Mouse (Mus musculus): ENCODE measurements around the gene Top2b. TPM values are rescaled to one million over a fixed set of nuclear protein-coding genes. Genes with fewer than 3 reads are reported as not detected.

Gene Top2b
- polyA plus RNA-seq, 2 experiments: 73.0 to 91.9 TPM

- Histone ChIP-seq H3K27ac (replicated peaks; ENCODE audit: low read depth, low read length) (no peak overlapping the region), H3K9me3 (ENCODE audit: control insufficient read depth, low read length) (no peaks in the 10 kb centered on the region), H3K36me3 (ENCODE audit: control insufficient read depth, insufficient read depth, low read length) (no peaks in the 10 kb centered on the region), H3K27me3 (ENCODE audit: control insufficient read depth, insufficient read depth, low read length) (no peaks in the 10 kb centered on the region), H3K4me2 (replicated peaks; ENCODE audit: low read depth, low read length, severe bottlenecking) (no peak overlapping the region), H3K4me1 (ENCODE audit: control insufficient read depth, insufficient read depth, low read length) (no peaks in the 10 kb centered on the region), H3K4me3 (replicated peaks; ENCODE audit: low read length) (no peak overlapping the region), H3K9ac (ENCODE audit: low read depth, low read length, severe bottlenecking) (no peak overlapping the region)
- ATAC-seq (ENCODE audit: low FRiP score, low read depth): no peak
- no peak for TF ChIP-seq POLR2A (IDR thresholded peaks at IDR 0.05; ENCODE audit: borderline replicate concordance, extremely low read depth, insufficient read depth, insufficient read length)
- WGBS: 82% methylated on average over 9 of the region's 9 CpGs
- DNase-seq (ENCODE audit: low spot score): no peak
These were observed 17.5 kb upstream of the Top2b start for GRCm38 (mm10) chr14:16347505-16347904.

GRCm38 (mm10) chr14:16359704-16360103 lies 5.3 kb upstream of the Top2b start:
- Histone ChIP-seq H3K4me3 (replicated peaks; ENCODE audit: low read length) (no peak overlapping the region), H3K4me1 (ENCODE audit: control insufficient read depth, insufficient read depth, low read length) (peaks cover 4% of the 10 kb centered on the region; the same call in 1 of the 2 replicates), H3K27me3 (ENCODE audit: control insufficient read depth, insufficient read depth, low read length) (no peaks in the 10 kb centered on the region), H3K36me3 (ENCODE audit: control insufficient read depth, insufficient read depth, low read length) (no peaks in the 10 kb centered on the region), H3K9ac (ENCODE audit: low read depth, low read length, severe bottlenecking) (no peak overlapping the region), H3K4me2 (replicated peaks; ENCODE audit: low read depth, low read length, severe bottlenecking) (no peak overlapping the region), H3K27ac (replicated peaks; ENCODE audit: low read depth, low read length) (no peak overlapping the region), H3K9me3 (ENCODE audit: control insufficient read depth, low read length) (no peaks in the 10 kb centered on the region)
- 71% methylated on average over 1 of the region's 1 CpGs for WGBS
- no peak for TF ChIP-seq POLR2A (IDR thresholded peaks at IDR 0.05; ENCODE audit: borderline replicate concordance, extremely low read depth, insufficient read depth, insufficient read length)
- ATAC-seq (ENCODE audit: low FRiP score, low read depth): no peak
- no peak for DNase-seq (ENCODE audit: low spot score)

- WGBS: 1% methylated on average over 16 of the region's 32 CpGs
- peak; percentile 59 for ATAC-seq (ENCODE audit: low FRiP score, low read depth)
- H3K4me2 ChIP-seq (replicated peaks; ENCODE audit: low read depth, low read length, severe bottlenecking): peak overlapping the region; percentile 78
- peak overlapping the region; percentile 96 for H3K4me3 ChIP-seq (replicated peaks; ENCODE audit: low read length)
- H3K27me3 ChIP-seq (ENCODE audit: control insufficient read depth, insufficient read depth, low read length): no peaks in the 10 kb centered on the region
- no peak for TF ChIP-seq POLR2A (IDR thresholded peaks at IDR 0.05; ENCODE audit: borderline replicate concordance, extremely low read depth, insufficient read depth, insufficient read length)
- H3K36me3 ChIP-seq (ENCODE audit: control insufficient read depth, insufficient read depth, low read length): no peaks in the 10 kb centered on the region
- H3K4me1 ChIP-seq (ENCODE audit: control insufficient read depth, insufficient read depth, low read length): peaks cover 16% of the 10 kb centered on the region
- peak; percentile 52 for DNase-seq (ENCODE audit: low spot score)
- peak overlapping the region; percentile 97 for H3K27ac ChIP-seq (replicated peaks; ENCODE audit: low read depth, low read length)
- no peaks in the 10 kb centered on the region for H3K9me3 ChIP-seq (ENCODE audit: control insufficient read depth, low read length)
- peak overlapping the region; percentile 99 for H3K9ac ChIP-seq (ENCODE audit: low read depth, low read length, severe bottlenecking)
These were observed 683 bp upstream of the Top2b start for GRCm38 (mm10) chr14:16364161-16364831.

GRCm38 (mm10) chr14:16365362-16366173 lies 589 bp downstream of the Top2b start:
- H3K27me3 ChIP-seq (ENCODE audit: control insufficient read depth, insufficient read depth, low read length): no peaks in the 10 kb centered on the region
- WGBS: under 1% methylated on average over 61 of the region's 87 CpGs
- no peaks in the 10 kb centered on the region for H3K9me3 ChIP-seq (ENCODE audit: control insufficient read depth, low read length)
- H3K4me1 ChIP-seq (ENCODE audit: control insufficient read depth, insufficient read depth, low read length): peaks cover 16% of the 10 kb centered on the region
- H3K4me3 ChIP-seq (replicated peaks; ENCODE audit: low read length): peak overlapping the region; percentile 96
- no peaks in the 10 kb centered on the region for H3K36me3 ChIP-seq (ENCODE audit: control insufficient read depth, insufficient read depth, low read length)
- peak overlapping the region; percentile 97 for H3K27ac ChIP-seq (replicated peaks; ENCODE audit: low read depth, low read length)
- DNase-seq (ENCODE audit: low spot score) (peak; percentile 42), ATAC-seq (ENCODE audit: low FRiP score, low read depth) (peak; percentile 48)
- TF ChIP-seq POLR2A (IDR thresholded peaks at IDR 0.05; ENCODE audit: borderline replicate concordance, extremely low read depth, insufficient read depth, insufficient read length): peak; percentile 12; the same call in 1 of the 2 replicates
- H3K4me2 ChIP-seq (replicated peaks; ENCODE audit: low read depth, low read length, severe bottlenecking): peak overlapping the region; percentile 47
- peak overlapping the region; percentile 99 for H3K9ac ChIP-seq (ENCODE audit: low read depth, low read length, severe bottlenecking)

GRCm38 (mm10) chr14:16366174-16366889 lies 1.4 kb downstream of the Top2b start:
- Histone ChIP-seq H3K9ac (ENCODE audit: low read depth, low read length, severe bottlenecking) (peak overlapping the region; percentile 99), H3K4me3 (replicated peaks; ENCODE audit: low read length) (peak overlapping the region; percentile 96), H3K27me3 (ENCODE audit: control insufficient read depth, insufficient read depth, low read length) (no peaks in the 10 kb centered on the region), H3K36me3 (ENCODE audit: control insufficient read depth, insufficient read depth, low read length) (no peaks in the 10 kb centered on the region), H3K4me1 (ENCODE audit: control insufficient read depth, insufficient read depth, low read length) (peaks cover 16% of the 10 kb centered on the region), H3K27ac (replicated peaks; ENCODE audit: low read depth, low read length) (peak overlapping the region; percentile 97), H3K4me2 (replicated peaks; ENCODE audit: low read depth, low read length, severe bottlenecking) (peak overlapping the region; percentile 47), H3K9me3 (ENCODE audit: control insufficient read depth, low read length) (no peaks in the 10 kb centered on the region)
- TF ChIP-seq POLR2A (IDR thresholded peaks at IDR 0.05; ENCODE audit: borderline replicate concordance, extremely low read depth, insufficient read depth, insufficient read length): no peak; the same call in 1 of the 2 replicates
- WGBS: 13% methylated on average over 16 of the region's 16 CpGs
- DNase-seq (ENCODE audit: low spot score) (peak; percentile 30), ATAC-seq (ENCODE audit: low FRiP score, low read depth) (0 out of 2 replicates have a peak, but pooled peaks have one; percentile 0)

Measured in limb, embryonic 14.5 days (tissue).